Mouse (Mus musculus) limb, embryonic 12.5 days (tissue): ENCODE measurements around the gene Mrpl24. TPM values are rescaled to one million over a fixed set of nuclear protein-coding genes. Genes with fewer than 3 reads are reported as not detected.

Experiments used
- ATAC-seq: fragments of 200-750 bp; cut with Nextera tagmentation; 2 replicates; pipeline ENCODE4 v1.8.0; 2017; ENCODE audit warnings: low read depth, moderate TSS enrichment; ENCODE audit not compliant: insufficient number of reproducible peaks, insufficient read depth, low FRiP score, low TSS enrichment
- H3K27ac ChIP-seq: fragments of 300-500 bp; sonication (generic); 2 replicates; pipeline ENCODE4 v1.5.1; 2016; ENCODE audit warnings: mild to moderate bottlenecking, moderate library complexity
- H3K27me3 ChIP-seq: fragments of 300-500 bp; sonication (generic); 2 replicates; pipeline ENCODE4 v1.6.1; 2016; ENCODE audit warnings: mild to moderate bottlenecking, moderate library complexity
- H3K36me3 ChIP-seq: fragments of 300-500 bp; sonication (generic); 2 replicates; pipeline ENCODE4 v1.6.1; 2016; ENCODE audit warnings: mild to moderate bottlenecking, moderate library complexity
- H3K4me1 ChIP-seq: fragments of 300-500 bp; sonication (generic); replicated peaks from 2 replicates; pipeline ENCODE4 v1.6.1; 2016
- H3K4me2 ChIP-seq: fragments of 300-500 bp; sonication (generic); 2 replicates; pipeline ENCODE4 v1.6.1; 2016; ENCODE audit warnings: mild to moderate bottlenecking, moderate library complexity
- H3K4me3 ChIP-seq: fragments of 300-500 bp; sonication (generic); replicated peaks from 2 replicates; pipeline ENCODE4 v1.5.1; 2016; ENCODE audit warnings: mild to moderate bottlenecking
- H3K9ac ChIP-seq: fragments of 300-500 bp; sonication (generic); replicated peaks from 2 replicates; pipeline ENCODE4 v1.6.1; 2016; ENCODE audit warnings: mild to moderate bottlenecking, moderate library complexity
- H3K9me3 ChIP-seq: fragments of 300-500 bp; sonication (generic); 2 replicates; pipeline ENCODE4 v1.6.1; 2016; ENCODE audit warnings: mild to moderate bottlenecking, moderate library complexity
- WGBS: fragments of 180-500 bp; shearing (Covaris S2); methylation state at CpG from one replicate; pipeline ENCODE4 v1.1.7; 2016; 5-methylcytosine and 5-hydroxymethylcytosine counted together
- polyA plus RNA-seq: library from polyadenylated mRNA; unstranded; fragments of >200 nt; fragmentation: Nextera tagmentation; extraction: Ambion mirVana; gene quantifications from 2 replicates; pipeline ENCODE4 v1.2.1, GENCODE M21; 2016

The Mrpl24 gene
- polyA plus RNA-seq, 1 experiment from 2014 or later = 85.9 TPM

- H3K4me3 ChIP-seq = peak overlapping the region; percentile 38
- H3K27ac ChIP-seq = peak overlapping the region; percentile 98
- 0 out of 2 replicates have a peak, but pooled peaks cover 2% of the 10 kb centered on the region for H3K27me3 ChIP-seq
- ATAC-seq = peak; percentile 97
- H3K4me1 ChIP-seq = peaks cover 27% of the 10 kb centered on the region
- under 1% methylated on average over 27 of the region's 27 CpGs for WGBS
- H3K9me3 ChIP-seq = no peaks in the 10 kb centered on the region
- H3K36me3 ChIP-seq = no peaks in the 10 kb centered on the region
- H3K4me2 ChIP-seq = peak overlapping the region; percentile 57
- peak overlapping the region; percentile 59 for H3K9ac ChIP-seq
Measured at GRCm38 (mm10) chr3:87960586-87961191, 41.4 kb downstream of the Mrpl24 start.

GRCm38 (mm10) chr3:87970184-87970938, 51.1 kb downstream of the Mrpl24 start:
- Histone ChIP-seq H3K36me3 (no peaks in the 10 kb centered on the region; the same call in 1 of the 2 replicates), H3K9ac (peak overlapping the region; percentile 65; the same call in 1 of the 2 replicates), H3K4me1 (peaks cover 48% of the 10 kb centered on the region), H3K27me3 (peaks cover 50% of the 10 kb centered on the region), H3K4me2 (peak overlapping the region; percentile 94), H3K9me3 (no peaks in the 10 kb centered on the region), H3K27ac (0 out of 2 replicates have a peak overlapping the region, but pooled peaks have one; percentile 7), H3K4me3 (peak overlapping the region; percentile 53)
- ATAC-seq = no peak
- WGBS = 1% methylated on average over 21 of the region's 21 CpGs

- peak within 1 kb of the TSS; percentile 53 for H3K4me3 ChIP-seq
- peaks cover 50% of the 10 kb centered on the region for H3K27me3 ChIP-seq
- peak within 1 kb of the TSS; percentile 94 for H3K4me2 ChIP-seq
- H3K9me3 ChIP-seq = no peaks in the 10 kb centered on the region
- peaks cover 48% of the 10 kb centered on the region for H3K4me1 ChIP-seq
- peak within 1 kb of the TSS; percentile 65 for H3K9ac ChIP-seq
- no peaks in the 10 kb centered on the region; the same call in 1 of the 2 replicates for H3K36me3 ChIP-seq
- peak; percentile 69; the same call in 1 of the 2 replicates for ATAC-seq
- WGBS = under 1% methylated on average over 44 of the region's 44 CpGs
- H3K27ac ChIP-seq = peak within 1 kb of the TSS; percentile 35; the same call in 1 of the 2 replicates
Measured at GRCm38 (mm10) chr3:87970939-87971488, 51.7 kb downstream of the Mrpl24 start, which contains the start of gene Nes. Gene Nes, plus strand, starts transcription at chr3:87971078.

- Histone ChIP-seq H3K27me3 (peaks cover 50% of the 10 kb centered on the region), H3K36me3 (peaks cover under 1% of the 10 kb centered on the region; the same call in 1 of the 2 replicates), H3K9me3 (no peaks in the 10 kb centered on the region), H3K4me3 (peak overlapping the region; percentile 53), H3K27ac (peak overlapping the region; percentile 35; the same call in 1 of the 2 replicates), H3K4me2 (peak overlapping the region; percentile 94), H3K9ac (peak overlapping the region; percentile 65), H3K4me1 (peaks cover 48% of the 10 kb centered on the region)
- no peak for ATAC-seq
- under 1% methylated on average over 60 of the region's 60 CpGs for whole genome bisulfite sequencing
Measured at GRCm38 (mm10) chr3:87971489-87972202, 52.3 kb downstream of the Mrpl24 start.

GRCm38 (mm10) chr3:87972203-87972664, 52.9 kb downstream of the Mrpl24 start:
- no peaks in the 10 kb centered on the region for H3K9me3 ChIP-seq
- 6% methylated on average over 8 of the region's 8 CpGs for WGBS
- peak overlapping the region; percentile 65 for H3K9ac ChIP-seq
- H3K4me3 ChIP-seq = peak overlapping the region; percentile 53
- H3K27me3 ChIP-seq = peaks cover 50% of the 10 kb centered on the region
- peak; percentile 21; the same call in 1 of the 2 replicates for ATAC-seq
- peaks cover 3% of the 10 kb centered on the region; the same call in 1 of the 2 replicates for H3K36me3 ChIP-seq
- 0 out of 2 replicates have a peak overlapping the region, but pooled peaks have one; percentile 35 for H3K27ac ChIP-seq
- H3K4me1 ChIP-seq = peaks cover 48% of the 10 kb centered on the region
- peak overlapping the region; percentile 94 for H3K4me2 ChIP-seq

GRCm38 (mm10) chr3:87972776-87973175, 53.5 kb downstream of the Mrpl24 start:
- ATAC-seq = no peak
- Histone ChIP-seq H3K4me1 (peaks cover 48% of the 10 kb centered on the region), H3K36me3 (peaks cover 3% of the 10 kb centered on the region; the same call in 1 of the 2 replicates), H3K27me3 (peaks cover 50% of the 10 kb centered on the region), H3K4me3 (peak overlapping the region; percentile 53), H3K9ac (no peak overlapping the region; the same call in 1 of the 2 replicates), H3K4me2 (peak overlapping the region; percentile 94), H3K9me3 (no peaks in the 10 kb centered on the region), H3K27ac (0 out of 2 replicates have a peak overlapping the region, but pooled peaks have one; percentile 0)
- 26% methylated on average over 5 of the region's 5 CpGs for WGBS

Other genes starting within 250 kb of the Mrpl24 start
- gene Lrrc71, start 170.9 kb upstream of the Mrpl24 start, polyA plus RNA-seq = 0.33 and 0.39 TPM in 2 replicates
- 1.5 and 5.1 TPM in 2 replicates for gene Ntrk1, start 124.3 kb upstream of the Mrpl24 start, polyA plus RNA-seq
- 0.40 and 0.44 TPM in 2 replicates for gene Insrr, start 122.6 kb upstream of the Mrpl24 start, polyA plus RNA-seq
- gene Pear1, start 95.2 kb upstream of the Mrpl24 start, polyA plus RNA-seq = 12.0 and 14.2 TPM in 2 replicates
- not detected in 2 replicates for gene Sh2d2a, start 72.8 kb upstream of the Mrpl24 start, polyA plus RNA-seq
- 15.8 and 16.2 TPM in 2 replicates for gene Prcc, start 33.9 kb upstream of the Mrpl24 start, polyA plus RNA-seq
- gene Hdgf, start 13.2 kb upstream of the Mrpl24 start, polyA plus RNA-seq = 286 and 294 TPM in 2 replicates
- gene Isg20l2, start 10.8 kb downstream of the Mrpl24 start, polyA plus RNA-seq = 83.2 and 86.4 TPM in 2 replicates
- 22.4 and 26.5 TPM in 2 replicates for gene Rrnad1, start 11.2 kb downstream of the Mrpl24 start, polyA plus RNA-seq
- 614 and 667 TPM in 2 replicates for gene Crabp2, start 29.2 kb downstream of the Mrpl24 start, polyA plus RNA-seq
- 29.4 and 32.5 TPM in 2 replicates for gene Nes, start 51.6 kb downstream of the Mrpl24 start, polyA plus RNA-seq
- 0.13 and 0.65 TPM in 2 replicates for gene Bcan, start 80.7 kb downstream of the Mrpl24 start, polyA plus RNA-seq
- gene Hapln2, start 108.1 kb downstream of the Mrpl24 start, polyA plus RNA-seq = 0.10 and 0.12 TPM in 2 replicates
- gene Gpatch4, start 123.6 kb downstream of the Mrpl24 start, polyA plus RNA-seq = 30.8 and 31.1 TPM in 2 replicates
- gene Naxe, start 139.0 kb downstream of the Mrpl24 start, polyA plus RNA-seq = 179 and 185 TPM in 2 replicates
- gene Ttc24, start 158.8 kb downstream of the Mrpl24 start, polyA plus RNA-seq = not detected in 2 replicates
- gene Iqgap3, start 162.5 kb downstream of the Mrpl24 start, polyA plus RNA-seq = 24.3 and 25.6 TPM in 2 replicates
- gene Mef2d, start 222.9 kb downstream of the Mrpl24 start, polyA plus RNA-seq = 12.1 and 14.3 TPM in 2 replicates